29 mouse cellular contexts compared by ENCODE assay signal in the genomic region with DNA sequence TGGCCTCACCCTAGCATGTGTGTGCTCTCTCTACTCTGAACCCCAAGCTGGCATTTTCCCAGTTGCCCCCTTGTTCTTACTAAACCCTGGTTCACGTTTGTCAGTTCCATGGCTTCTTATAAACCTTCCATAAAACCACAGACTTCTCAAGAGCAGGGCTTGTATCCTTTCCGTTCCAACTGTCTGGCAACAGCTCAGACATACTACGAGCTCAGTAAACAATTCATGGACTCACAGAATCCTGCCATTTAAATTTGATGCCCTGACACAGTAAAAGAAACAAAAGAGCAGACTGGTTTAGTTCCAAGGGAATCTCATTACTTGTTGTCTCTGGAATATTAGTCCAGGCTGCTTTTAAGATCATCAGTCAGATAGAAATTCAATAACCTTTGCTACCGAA.
DNase-seq lines count a peak whose midpoint lies in the region; ATAC-seq and TF ChIP-seq lines count a peak whose summit lies in the region.
"Had no signal": no experiment of that assay in that cellular context is flagged by ENCODE, and none has a peak within 500 bp of the region (broad histone marks: within the 10 kb centered on the region; RNA-seq: fewer than 3 reads in every experiment).

No protein-coding gene starts in this region.

- WGBS in forebrain, embryonic 15.5 days, result 22% methylated on average over 4 of the region's 4 CpGs
- 77% methylated on average over 4 of the region's 4 CpGs for WGBS in forebrain, embryonic 10.5 days
- 49% methylated on average over 4 of the region's 4 CpGs for WGBS in hindbrain, postnatal 0 days
- 52% methylated on average over 4 of the region's 4 CpGs for WGBS in hindbrain, embryonic 16.5 days
- 51% methylated on average over 4 of the region's 4 CpGs for WGBS in midbrain, embryonic 14.5 days
- 67% methylated on average over 4 of the region's 4 CpGs for WGBS in midbrain, embryonic 11.5 days

- ATAC-seq in forebrain, embryonic 15.5 days (replicated peaks), result no peak
- ATAC-seq in hindbrain, postnatal 0 days, result no peak
- no peak for ATAC-seq in hindbrain, embryonic 16.5 days
- ATAC-seq in midbrain, embryonic 14.5 days (ENCODE audit: low FRiP score, low TSS enrichment), result no peak
- ATAC-seq in midbrain, embryonic 11.5 days (ENCODE audit: low FRiP score), result no peak
- ATAC-seq: CD4-positive, CD25-positive, alpha-beta regulatory T cell, adult 4 months had no signal

- H3K27ac ChIP-seq in forebrain, embryonic 15.5 days (replicated peaks), result peak overlapping the region; percentile 48; the same call in 1 of the 2 replicates
- no peak overlapping the region for H3K27ac ChIP-seq in forebrain, embryonic 10.5 days
- 0 out of 2 replicates have a peak overlapping the region, but pooled peaks have one; percentile 26 for H3K27ac ChIP-seq in hindbrain, postnatal 0 days
- H3K27ac ChIP-seq in hindbrain, embryonic 16.5 days (ENCODE audit: low read depth, low read length), result no peak overlapping the region
- peak overlapping the region; percentile 6 for H3K27ac ChIP-seq in midbrain, embryonic 14.5 days (replicated peaks; ENCODE audit: low read depth, low read length)
- H3K27ac ChIP-seq in midbrain, embryonic 11.5 days (ENCODE audit: low read depth, low read length), result no peak overlapping the region
- H3K27ac ChIP-seq: gastrocnemius, adult 2 months; heart, embryonic 15.5 days; hindbrain, embryonic 14.5 days; layer of hippocampus, adult 2 months; left cerebral cortex, adult 2 months; limb, embryonic 12.5 days; liver, embryonic 15.5 days; midbrain, embryonic 12.5 days; neural tube, embryonic 12.5 days had no signal

- H3K9ac ChIP-seq in forebrain, embryonic 15.5 days (replicated peaks), result no peak overlapping the region
- H3K9ac ChIP-seq in hindbrain, postnatal 0 days (replicated peaks; ENCODE audit: low read length), result no peak overlapping the region
- no peak overlapping the region for H3K9ac ChIP-seq in hindbrain, embryonic 16.5 days (ENCODE audit: low read depth, low read length)
- no peak overlapping the region for H3K9ac ChIP-seq in midbrain, embryonic 14.5 days (replicated peaks; ENCODE audit: low read length)
- H3K9ac ChIP-seq in midbrain, embryonic 11.5 days (ENCODE audit: low read length), result no peak overlapping the region
- H3K9ac ChIP-seq: heart, embryonic 15.5 days; hindbrain, embryonic 14.5 days; limb, embryonic 12.5 days; liver, embryonic 15.5 days; midbrain, embryonic 12.5 days; neural tube, embryonic 12.5 days had no signal

- peaks cover 32% of the 10 kb centered on the region for H3K4me1 ChIP-seq in forebrain, embryonic 15.5 days
- H3K4me1 ChIP-seq in forebrain, embryonic 10.5 days, result peaks cover 20% of the 10 kb centered on the region
- H3K4me1 ChIP-seq in hindbrain, postnatal 0 days (ENCODE audit: insufficient read depth, low read length), result 0 out of 2 replicates have a peak, but pooled peaks cover 4% of the 10 kb centered on the region
- peaks cover 2% of the 10 kb centered on the region; the same call in 1 of the 2 replicates for H3K4me1 ChIP-seq in hindbrain, embryonic 16.5 days (ENCODE audit: control insufficient read depth, insufficient read depth, low read depth, low read length)
- peaks cover 17% of the 10 kb centered on the region for H3K4me1 ChIP-seq in midbrain, embryonic 14.5 days (ENCODE audit: control insufficient read depth, insufficient read depth, low read length)
- peaks cover 4% of the 10 kb centered on the region for H3K4me1 ChIP-seq in midbrain, embryonic 11.5 days (ENCODE audit: control insufficient read depth, insufficient read depth, low read length)
- H3K4me1 ChIP-seq: liver, embryonic 15.5 days; neural tube, embryonic 12.5 days had no signal

- TF ChIP-seq CTCF in hindbrain, postnatal 0 days (IDR thresholded peaks at IDR 0.05; ENCODE audit: low read depth), result no peak

- no peak overlapping the region for H3K4me3 ChIP-seq in forebrain, embryonic 15.5 days
- H3K4me3 ChIP-seq in forebrain, embryonic 10.5 days, result no peak overlapping the region
- no peak overlapping the region for H3K4me3 ChIP-seq in hindbrain, postnatal 0 days (ENCODE audit: low read length)
- no peak overlapping the region for H3K4me3 ChIP-seq in hindbrain, embryonic 16.5 days (ENCODE audit: low read length)
- no peak overlapping the region for H3K4me3 ChIP-seq in midbrain, embryonic 14.5 days (replicated peaks; ENCODE audit: low read depth, low read length)
- no peak overlapping the region for H3K4me3 ChIP-seq in midbrain, embryonic 11.5 days (ENCODE audit: low read depth, low read length)
- H3K4me3 ChIP-seq: gastrocnemius, adult 2 months; heart, embryonic 15.5 days; layer of hippocampus, adult 2 months; left cerebral cortex, adult 2 months; limb, embryonic 12.5 days; liver, embryonic 15.5 days; midbrain, embryonic 12.5 days; myocyte; neural tube, embryonic 12.5 days had no signal

- no peak overlapping the region for H3K4me2 ChIP-seq in forebrain, embryonic 15.5 days (replicated peaks)
- no peak overlapping the region for H3K4me2 ChIP-seq in hindbrain, postnatal 0 days (ENCODE audit: low read depth, low read length)
- no peak overlapping the region for H3K4me2 ChIP-seq in hindbrain, embryonic 16.5 days (ENCODE audit: low read length)
- H3K4me2 ChIP-seq in midbrain, embryonic 14.5 days (ENCODE audit: low read length), result no peak overlapping the region
- no peak overlapping the region for H3K4me2 ChIP-seq in midbrain, embryonic 11.5 days
- H3K4me2 ChIP-seq: heart, embryonic 15.5 days; hindbrain, embryonic 14.5 days; limb, embryonic 12.5 days; liver, embryonic 15.5 days; midbrain, embryonic 12.5 days; neural tube, embryonic 12.5 days had no signal

- no peaks in the 10 kb centered on the region for H3K27me3 ChIP-seq in forebrain, embryonic 15.5 days
- H3K27me3 ChIP-seq in forebrain, embryonic 10.5 days (ENCODE audit: poor library complexity, severe bottlenecking), result peaks cover 4% of the 10 kb centered on the region
- H3K27me3 ChIP-seq in hindbrain, postnatal 0 days (ENCODE audit: insufficient read depth, low read length), result no peaks in the 10 kb centered on the region
- H3K27me3 ChIP-seq in hindbrain, embryonic 16.5 days (replicated peaks; ENCODE audit: control insufficient read depth, insufficient read depth, low read length), result no peaks in the 10 kb centered on the region
- no peaks in the 10 kb centered on the region for H3K27me3 ChIP-seq in midbrain, embryonic 14.5 days (ENCODE audit: control insufficient read depth, insufficient read depth, low read length)
- H3K27me3 ChIP-seq in midbrain, embryonic 11.5 days (ENCODE audit: control insufficient read depth, insufficient read depth, low read length), result no peaks in the 10 kb centered on the region
- H3K27me3 ChIP-seq: heart, embryonic 15.5 days; limb, embryonic 12.5 days; liver, embryonic 15.5 days; neural tube, embryonic 12.5 days had no signal

- H3K9me3 ChIP-seq in forebrain, embryonic 15.5 days, result no peaks in the 10 kb centered on the region
- H3K9me3 ChIP-seq in forebrain, embryonic 10.5 days, result no peaks in the 10 kb centered on the region
- H3K9me3 ChIP-seq in hindbrain, postnatal 0 days (ENCODE audit: low read length), result no peaks in the 10 kb centered on the region
- no peaks in the 10 kb centered on the region for H3K9me3 ChIP-seq in hindbrain, embryonic 16.5 days (ENCODE audit: control insufficient read depth, low read length)
- no peaks in the 10 kb centered on the region; the same call in 1 of the 2 replicates for H3K9me3 ChIP-seq in midbrain, embryonic 14.5 days (ENCODE audit: control insufficient read depth, low read length)
- no peaks in the 10 kb centered on the region for H3K9me3 ChIP-seq in midbrain, embryonic 11.5 days (ENCODE audit: control insufficient read depth, low read length)
- H3K9me3 ChIP-seq: heart, embryonic 15.5 days; liver, embryonic 15.5 days; midbrain, embryonic 12.5 days; neural tube, embryonic 12.5 days had no signal

- H3K36me3 ChIP-seq in forebrain, embryonic 15.5 days, result no peaks in the 10 kb centered on the region
- no peaks in the 10 kb centered on the region for H3K36me3 ChIP-seq in forebrain, embryonic 10.5 days (replicated peaks)
- H3K36me3 ChIP-seq in hindbrain, postnatal 0 days (ENCODE audit: insufficient read depth, low read length), result no peaks in the 10 kb centered on the region
- H3K36me3 ChIP-seq in hindbrain, embryonic 16.5 days (ENCODE audit: control insufficient read depth, insufficient read depth, low read length), result no peaks in the 10 kb centered on the region
- H3K36me3 ChIP-seq in midbrain, embryonic 14.5 days (ENCODE audit: control insufficient read depth, insufficient read depth, low read length), result no peaks in the 10 kb centered on the region
- H3K36me3 ChIP-seq in midbrain, embryonic 11.5 days (ENCODE audit: control insufficient read depth, insufficient read depth, low read length), result no peaks in the 10 kb centered on the region
- H3K36me3 ChIP-seq: heart, embryonic 15.5 days; limb, embryonic 12.5 days; liver, embryonic 15.5 days; midbrain, embryonic 12.5 days; neural tube, embryonic 12.5 days had no signal

- DNase-seq in forebrain, embryonic 10.5 days (ENCODE audit: extremely low spot score, low spot score), result no peak
- no peak for DNase-seq in hindbrain, postnatal 0 days (ENCODE audit: low spot score)
- no peak for DNase-seq in midbrain, embryonic 14.5 days
- DNase-seq in midbrain, embryonic 11.5 days (ENCODE audit: low spot score, missing footprints), result no peak
- no peak for DNase-seq in spleen, postnatal 4 days (ENCODE audit: low spot score in 2 of 2)
- DNase-seq: adrenal gland, postnatal 14 days; cerebellum, adult 11-12 months; cerebellum, adult 9-11 months; gastrocnemius, adult 2 months; heart, postnatal 36 days; kidney, adult 2 months; kidney, postnatal 36 days; lung, postnatal 14 days; right cerebral cortex, adult 18-20 months; right cerebral cortex, postnatal 4 days; thymus, adult 2 months; thymus, postnatal 36 days had no signal

Comparison
In these comparisons a context has a peak if more than half of its experiments do, and no peak if none do; other contexts are left out.
1. H3K27ac ChIP-seq: peak in forebrain, embryonic 15.5 days (single experiment), hindbrain, postnatal 0 days (single experiment) and midbrain, embryonic 14.5 days (single experiment); none in forebrain, embryonic 10.5 days (single experiment), hindbrain, embryonic 16.5 days (single experiment) and midbrain, embryonic 11.5 days (single experiment).